Mouse (Mus musculus) frontal cortex, postnatal 25 days (tissue): Measurements from ENCODE around the gene Crbn.

Source experiments
- DNase-seq, 2 experiments: peaks; one replicate each; pipeline ENCODE4 v3.0.0; 2022; ENCODE audit warnings: low spot score in 2 of 2

The Crbn gene

GRCm38 (mm10) chr6:106761486-106761885, 38.4 kb downstream of the Crbn start:
- DNase-seq, result no peak

GRCm38 (mm10) chr6:106760473-106761218, 39.2 kb downstream of the Crbn start:
- no peak for DNase-seq

- DNase-seq, result no peak
Measured at GRCm38 (mm10) chr6:106758299-106758698, 41.6 kb downstream of the Crbn start.

- DNase-seq, result no peak
Measured at GRCm38 (mm10) chr6:106750291-106750690, 49.6 kb downstream of the Crbn start.

GRCm38 (mm10) chr6:106748887-106749388, 50.9 kb downstream of the Crbn start, which contains the start of gene Il5ra:
Il5ra (minus strand) TSS chr6:106749037.
- DNase-seq, result no peak

GRCm38 (mm10) chr6:106747804-106748203, 52.1 kb downstream of the Crbn start:
- DNase-seq, result no peak

DNA sequence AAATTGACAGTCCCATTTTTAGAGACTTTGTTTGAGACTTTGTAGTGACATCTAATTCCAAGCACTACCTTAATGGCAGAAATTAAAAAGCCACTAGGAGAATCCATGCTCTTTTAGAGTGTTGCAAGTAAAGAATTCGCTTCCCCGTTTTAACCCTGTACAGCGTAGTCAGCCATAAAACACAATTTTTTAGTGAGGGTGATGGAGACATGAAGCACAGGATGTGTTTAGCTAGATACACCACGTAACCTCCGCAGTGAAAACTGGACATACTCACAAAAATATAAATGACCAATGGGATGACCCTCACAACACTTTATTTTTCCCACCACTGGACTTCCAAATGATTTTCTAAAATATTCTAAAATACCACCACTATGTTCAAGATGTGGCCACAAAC, 52.6 kb downstream of the Crbn start:
- no peak for DNase-seq

- no peak for DNase-seq
Measured at GRCm38 (mm10) chr6:106745673-106746394, 54.0 kb downstream of the Crbn start.

DNA sequence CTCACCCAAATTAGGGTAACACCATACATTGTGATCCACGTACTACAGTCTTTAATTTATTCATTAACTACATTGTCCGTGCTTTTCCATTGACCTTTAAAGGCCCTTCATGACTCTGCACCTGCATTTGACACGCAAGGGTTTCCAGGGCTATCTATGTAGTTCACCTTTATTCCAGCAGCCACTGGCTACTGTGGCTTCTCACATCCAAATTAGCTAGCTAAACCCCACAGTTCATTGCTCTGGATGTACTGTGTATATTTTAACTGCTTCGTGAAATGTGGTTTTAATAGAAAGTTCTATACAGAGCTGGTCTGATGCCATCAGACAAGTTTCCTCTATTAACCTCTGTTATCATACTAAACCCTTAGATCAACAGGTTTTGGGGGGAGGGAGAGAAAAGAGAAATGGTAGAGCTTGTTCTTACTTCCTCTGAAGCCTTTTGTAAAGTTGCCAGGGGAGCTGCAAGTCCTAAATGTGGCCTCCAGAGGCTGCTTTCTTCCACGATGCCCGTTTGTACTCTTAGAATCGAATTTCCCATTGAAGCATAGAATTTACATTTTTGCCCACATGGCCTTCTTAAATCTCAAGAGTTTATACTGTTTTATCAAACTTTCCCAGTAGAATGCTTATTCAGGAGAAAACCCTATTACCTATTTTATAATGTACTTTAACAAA, 56.2 kb downstream of the Crbn start:
- no peak for DNase-seq

DNA sequence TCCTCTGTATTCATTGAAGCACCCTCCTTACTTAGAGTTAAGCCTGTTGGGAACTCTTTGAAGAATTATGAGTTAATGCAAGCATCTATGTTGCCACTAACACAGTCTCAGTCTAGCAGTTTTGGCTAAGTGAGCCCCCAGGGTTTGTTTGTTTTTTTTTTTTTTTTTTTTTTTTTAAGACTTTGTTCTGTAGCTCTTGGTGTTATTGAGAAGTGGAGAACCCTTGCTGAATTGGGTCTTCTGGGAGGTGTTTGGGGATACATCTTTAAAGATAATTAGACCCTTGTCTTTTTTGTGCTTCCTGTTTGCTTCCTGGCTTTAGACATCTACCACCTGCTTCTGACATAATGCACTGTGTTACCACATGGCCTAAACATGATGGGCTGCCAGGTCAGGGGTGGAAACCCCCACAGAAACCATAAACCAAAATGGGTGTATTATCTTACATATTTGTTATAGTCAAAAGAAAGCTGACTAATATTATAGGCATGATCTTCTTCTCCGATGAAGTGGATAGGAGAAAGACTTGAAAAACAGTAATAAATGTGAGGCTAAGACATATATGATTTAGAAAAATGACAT, 59.5 kb downstream of the Crbn start:
- DNase-seq, result no peak

GRCm38 (mm10) chr6:106738229-106738628, 61.6 kb downstream of the Crbn start:
- no peak for DNase-seq

DNA sequence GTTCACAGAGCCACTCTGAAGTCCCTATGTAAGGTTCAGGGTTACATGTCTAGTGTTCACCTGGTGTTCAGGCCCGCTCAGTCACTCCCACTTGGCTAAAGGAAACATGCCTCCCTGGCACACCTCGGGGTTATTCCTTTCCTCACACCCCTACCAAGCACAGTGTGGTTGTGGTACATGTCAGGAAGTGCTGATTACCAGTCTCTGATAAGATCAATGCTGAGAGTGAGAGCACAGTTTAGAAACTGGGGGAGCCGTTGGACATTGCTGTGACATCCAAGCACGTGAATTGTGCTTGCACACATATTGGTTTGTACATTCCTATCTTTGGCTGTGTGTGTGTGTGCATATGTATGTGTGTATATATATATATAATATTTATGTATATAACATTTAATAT, 67.3 kb downstream of the Crbn start:
- no peak for DNase-seq
